Mouse (Mus musculus) right cerebral cortex, postnatal 10 days (tissue): Measurements from ENCODE around the gene Sqstm1.
A peak's percentile ranks its signal among the peaks of the same experiment; 100 is the strongest.

Source experiments
- DNase-seq, 2 experiments: peaks; one replicate each; pipeline ENCODE4 v3.0.0; 2021; ENCODE audit warnings: low spot score in 2 of 2

Sqstm1 gene

DNA sequence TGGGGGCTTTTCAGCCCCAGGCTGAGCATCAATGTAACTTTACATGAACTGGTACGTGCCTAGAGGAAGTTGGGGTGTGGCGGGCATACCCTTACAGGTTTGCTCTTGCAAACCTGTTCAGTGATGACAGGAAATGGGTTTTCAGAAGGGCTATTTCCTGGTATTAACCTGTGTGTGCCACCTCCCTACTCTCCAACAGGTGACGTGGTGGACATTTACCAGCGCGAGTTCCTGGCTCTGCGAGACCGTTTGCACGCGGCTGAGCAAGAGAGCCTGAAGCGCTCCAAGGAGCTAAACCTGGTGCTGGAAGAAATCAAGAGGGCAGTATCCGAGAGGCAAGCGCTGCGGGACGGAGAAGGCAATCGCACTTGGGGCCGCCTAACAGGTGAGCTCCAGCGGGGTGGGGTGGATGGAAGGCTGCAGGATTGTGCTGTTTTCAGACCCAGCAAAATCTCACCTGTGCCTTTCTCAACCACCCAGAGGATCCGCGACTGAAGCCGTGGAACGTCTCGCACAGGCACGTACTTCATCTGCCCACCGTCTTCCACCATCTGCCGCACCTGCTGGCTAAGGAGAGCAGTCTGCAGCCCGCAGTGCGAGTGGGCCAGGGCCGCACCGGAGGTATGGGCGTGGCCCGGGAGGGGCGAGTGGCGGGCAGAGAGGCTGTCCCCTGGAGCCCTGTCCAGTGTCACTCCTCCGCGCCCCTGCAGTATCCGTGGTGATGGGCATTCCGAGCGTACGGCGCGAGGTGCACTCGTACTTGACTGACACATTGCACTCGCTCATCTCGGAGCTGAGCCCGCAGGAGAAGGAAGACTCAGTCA is 20.1 kb upstream of the Sqstm1 start:
- peak in 1 of 2 experiments; percentile 45 for DNase-seq

DNA sequence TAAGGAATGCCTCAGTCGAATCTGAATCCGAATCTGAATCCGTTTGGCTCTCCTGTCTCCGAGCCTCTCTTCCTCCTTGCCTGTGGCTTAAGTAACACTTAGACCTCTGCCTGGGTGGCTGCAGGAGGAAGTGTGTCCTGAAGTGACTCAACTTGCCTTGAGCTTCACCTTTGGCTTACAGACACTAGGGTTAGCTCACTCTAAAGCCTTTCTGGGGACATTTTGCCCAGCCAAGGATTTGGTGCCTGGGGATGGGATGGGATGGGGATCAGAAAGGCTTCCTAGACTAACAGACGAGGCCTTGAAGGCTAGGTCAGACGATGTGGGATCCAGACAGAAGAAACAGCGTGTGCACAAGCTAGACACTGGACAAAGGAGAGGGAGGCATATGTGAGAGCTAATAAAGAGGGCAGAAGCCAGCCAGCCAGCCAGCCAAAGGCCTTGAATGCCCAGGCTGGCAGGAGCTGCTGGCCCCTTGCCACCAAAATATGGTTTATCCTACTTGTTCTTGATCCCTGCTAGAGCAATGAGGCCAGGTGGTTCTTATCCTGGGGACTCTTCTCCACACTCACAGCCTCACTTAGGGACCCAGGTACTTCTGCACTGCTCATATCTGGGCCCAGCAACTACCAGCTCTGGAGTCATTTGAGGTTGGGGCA is 18.8 kb upstream of the Sqstm1 start:
- peak in 1 of 2 experiments; percentile 39 for DNase-seq

DNA sequence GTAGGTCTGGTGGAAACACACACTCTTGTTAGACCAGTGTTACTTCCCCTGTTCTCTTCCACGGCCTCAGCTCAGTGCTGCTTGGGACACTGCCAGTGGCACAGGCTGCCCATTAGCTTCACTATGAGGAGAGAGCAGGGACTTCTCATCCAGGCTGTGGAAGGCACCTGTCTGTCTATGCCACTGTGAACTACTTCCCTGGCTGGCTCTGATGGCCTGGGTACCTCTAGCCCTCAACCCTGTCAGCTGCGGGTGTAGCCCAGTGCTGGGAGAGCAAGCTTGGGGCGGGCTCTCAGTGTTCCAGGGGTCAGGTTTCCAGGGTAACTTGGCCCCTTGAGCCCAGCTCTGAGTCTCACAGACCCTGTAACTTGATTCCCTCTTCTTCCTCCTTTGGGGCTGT is 18.1 kb upstream of the Sqstm1 start:
- DNase-seq, result peak in 1 of 2 experiments; percentile 43

DNA sequence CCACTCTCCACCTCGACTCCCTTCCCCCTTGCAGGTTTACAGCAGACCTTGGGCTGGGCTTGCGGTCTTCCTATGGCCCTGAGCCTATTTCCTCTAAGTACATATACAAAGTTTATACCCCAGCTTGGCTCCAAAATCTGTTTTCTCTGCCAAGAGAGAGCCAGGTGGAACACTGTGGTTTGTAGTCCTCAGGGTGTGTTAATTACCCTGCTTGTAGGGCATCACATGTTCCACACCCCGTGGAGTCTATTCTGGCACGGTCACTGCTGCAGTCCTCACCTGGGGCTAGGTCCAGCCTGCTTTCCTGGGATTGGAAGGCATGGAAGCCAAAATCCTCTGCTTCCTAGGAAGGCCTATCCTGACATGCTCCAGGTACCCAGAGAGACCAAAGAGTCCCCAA is 17.1 kb upstream of the Sqstm1 start:
- no peak for DNase-seq

DNA sequence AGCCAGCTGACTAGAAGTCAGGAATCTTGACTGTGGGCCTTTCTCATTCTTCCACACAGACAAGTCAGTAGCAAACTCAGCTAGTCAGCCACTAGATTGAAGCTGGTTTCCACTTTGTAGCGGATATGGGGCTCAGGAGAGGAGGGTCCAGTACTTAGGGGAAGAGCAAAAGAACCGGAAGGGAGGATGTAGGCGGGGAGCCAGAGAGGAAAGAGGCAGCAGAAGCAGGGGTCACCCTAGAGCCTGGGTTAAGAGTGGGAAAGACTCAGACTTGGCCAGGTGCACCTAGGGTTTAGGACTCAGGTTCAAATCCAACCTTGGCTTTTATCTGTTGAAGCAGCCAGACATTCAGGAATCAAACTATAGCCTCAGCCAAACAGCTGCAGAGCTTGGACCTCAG is 16.6 kb upstream of the Sqstm1 start:
- DNase-seq, result peak in 1 of 2 experiments; percentile 32

DNA sequence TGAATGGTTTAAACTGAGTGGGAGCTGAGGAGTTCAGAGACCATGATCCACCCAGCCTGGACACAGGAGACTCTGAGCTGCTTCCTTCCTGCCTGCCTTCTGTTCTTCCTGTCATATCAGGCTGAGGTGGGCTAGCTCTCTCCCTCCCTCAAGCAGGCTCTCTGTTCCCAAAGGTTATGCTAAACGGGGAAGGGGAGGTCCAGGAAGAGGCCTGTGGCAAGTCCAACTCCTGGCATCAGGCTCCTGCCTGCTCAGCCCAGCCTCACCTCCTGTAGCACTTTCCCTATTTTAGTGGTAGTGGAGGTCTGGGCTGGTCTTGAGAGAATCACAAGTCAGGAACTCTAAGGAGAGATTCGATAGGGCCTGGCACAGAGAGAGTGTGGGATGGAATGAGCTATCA is 15.8 kb upstream of the Sqstm1 start:
- DNase-seq, result no peak

DNA sequence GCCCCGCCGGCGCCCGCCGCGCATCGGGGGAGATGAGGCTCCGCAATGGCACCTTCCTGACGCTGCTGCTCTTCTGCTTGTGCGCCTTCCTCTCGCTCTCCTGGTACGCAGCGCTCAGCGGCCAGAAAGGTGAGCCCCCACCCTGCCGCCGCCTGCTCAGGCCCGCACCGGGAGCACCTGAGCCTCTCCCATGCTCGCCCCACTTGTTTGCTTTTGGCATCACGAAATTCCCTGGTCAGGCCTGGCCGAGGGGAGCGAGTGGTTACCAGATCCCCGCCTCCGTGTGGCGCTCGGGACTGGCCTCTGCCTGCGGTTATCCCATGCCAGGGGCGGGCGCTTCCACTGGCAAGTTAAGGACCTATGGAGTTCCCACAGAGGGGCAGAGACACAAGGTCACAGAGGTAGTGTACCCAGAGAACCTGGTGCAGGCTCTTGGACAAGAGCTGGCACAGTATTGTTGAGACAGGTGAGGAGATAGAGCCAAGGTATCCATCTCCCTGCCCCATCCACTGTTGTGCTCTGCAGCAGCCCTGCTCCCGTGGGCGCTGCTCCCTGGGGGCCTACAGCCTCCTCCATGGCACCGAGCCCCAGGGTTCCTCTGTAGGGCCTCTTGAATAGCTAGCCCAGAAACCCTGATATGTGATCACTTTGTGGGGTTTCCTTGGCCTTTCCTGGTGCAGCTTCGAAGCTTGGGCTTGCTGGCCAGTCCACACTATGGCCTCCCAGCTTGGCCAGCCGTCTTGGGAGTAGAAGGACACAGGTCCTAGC is 15.2 kb upstream of the Sqstm1 start:
- DNase-seq, result peak in 1 of 2 experiments; percentile 68

DNA sequence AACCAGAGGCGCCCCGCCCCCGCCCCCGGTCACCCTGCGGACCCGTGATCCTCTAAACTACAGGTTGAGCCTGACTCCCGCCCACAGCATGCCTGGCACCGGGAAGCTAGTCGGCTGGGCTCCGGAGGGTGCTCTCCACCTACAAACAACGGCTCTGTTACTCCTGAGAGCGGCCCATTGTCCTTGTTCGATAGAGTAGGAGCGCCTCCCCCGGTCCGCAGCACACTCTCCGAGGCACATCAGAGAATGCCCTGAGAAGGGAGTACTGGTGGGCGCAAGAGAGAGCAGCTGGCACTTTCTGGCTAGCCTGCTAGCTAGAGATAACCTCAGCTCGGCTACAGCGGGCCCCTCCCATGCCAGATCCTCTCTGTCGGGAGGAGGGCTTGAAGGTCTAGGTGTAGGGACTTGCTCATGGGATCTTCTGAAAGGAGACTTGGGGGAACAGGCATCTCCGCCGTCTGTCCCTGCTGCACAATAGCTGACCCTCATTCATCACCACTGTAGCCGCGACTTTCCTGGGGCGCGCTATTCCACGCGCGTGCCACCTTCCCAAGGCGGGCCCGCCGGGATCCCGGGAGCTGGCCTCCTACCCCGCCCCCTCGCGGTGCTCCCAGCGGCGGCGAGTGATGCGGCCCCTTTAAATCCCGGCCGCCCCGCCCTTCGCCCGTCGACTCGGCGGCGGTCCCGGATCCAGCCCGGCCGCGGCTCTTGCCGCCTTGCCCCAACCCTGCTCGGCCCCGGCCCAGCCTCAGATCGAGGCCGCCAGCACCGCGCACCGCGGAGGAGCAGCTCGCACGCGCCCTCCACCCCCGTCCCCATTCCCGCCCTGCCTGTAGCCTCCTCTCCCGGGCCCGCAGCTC is 14.3 kb upstream of the Sqstm1 start:
- DNase-seq, result peak; percentile 88 to 90

DNA sequence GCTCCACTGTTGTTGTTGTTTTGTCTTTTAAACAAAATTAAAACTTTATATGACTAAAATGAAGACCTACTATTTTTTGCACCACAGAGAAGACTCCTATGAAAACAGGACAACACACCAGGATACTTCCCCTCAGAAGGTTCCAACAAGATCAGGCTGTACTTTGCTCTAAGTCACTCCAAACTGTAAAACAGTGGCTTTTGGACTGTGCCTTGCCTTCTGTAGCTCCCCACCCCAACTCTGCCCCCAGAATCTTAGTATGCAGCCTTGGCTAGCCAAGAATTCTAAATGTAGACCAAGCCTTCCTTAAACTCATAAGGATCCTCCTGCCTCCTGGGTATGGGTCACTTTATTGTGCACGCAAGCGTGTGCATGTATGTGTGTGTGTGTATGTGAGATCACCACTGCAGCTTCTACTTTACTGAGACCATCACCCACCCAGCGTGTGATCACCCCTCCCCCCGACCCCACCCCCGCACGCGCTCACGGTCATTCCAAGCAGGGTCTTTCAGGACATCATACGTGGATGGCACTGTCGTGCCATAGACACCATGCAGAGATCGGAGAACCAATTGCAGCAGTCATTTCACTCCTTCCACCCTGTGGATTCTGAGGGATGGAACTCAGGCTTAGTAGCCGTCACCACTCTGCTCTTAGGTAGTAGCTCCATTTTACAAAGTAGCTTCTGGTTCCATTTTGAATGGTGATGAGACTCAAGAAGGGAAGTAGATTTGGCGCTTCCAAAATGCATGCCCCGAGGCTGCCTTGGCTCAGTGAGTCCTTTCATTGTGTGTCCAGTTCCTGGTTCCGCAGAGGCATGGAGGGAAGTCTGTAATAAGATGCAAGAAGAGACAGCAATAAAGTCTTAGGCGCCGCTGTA is 13.4 kb upstream of the Sqstm1 start:
- DNase-seq, result no peak

DNA sequence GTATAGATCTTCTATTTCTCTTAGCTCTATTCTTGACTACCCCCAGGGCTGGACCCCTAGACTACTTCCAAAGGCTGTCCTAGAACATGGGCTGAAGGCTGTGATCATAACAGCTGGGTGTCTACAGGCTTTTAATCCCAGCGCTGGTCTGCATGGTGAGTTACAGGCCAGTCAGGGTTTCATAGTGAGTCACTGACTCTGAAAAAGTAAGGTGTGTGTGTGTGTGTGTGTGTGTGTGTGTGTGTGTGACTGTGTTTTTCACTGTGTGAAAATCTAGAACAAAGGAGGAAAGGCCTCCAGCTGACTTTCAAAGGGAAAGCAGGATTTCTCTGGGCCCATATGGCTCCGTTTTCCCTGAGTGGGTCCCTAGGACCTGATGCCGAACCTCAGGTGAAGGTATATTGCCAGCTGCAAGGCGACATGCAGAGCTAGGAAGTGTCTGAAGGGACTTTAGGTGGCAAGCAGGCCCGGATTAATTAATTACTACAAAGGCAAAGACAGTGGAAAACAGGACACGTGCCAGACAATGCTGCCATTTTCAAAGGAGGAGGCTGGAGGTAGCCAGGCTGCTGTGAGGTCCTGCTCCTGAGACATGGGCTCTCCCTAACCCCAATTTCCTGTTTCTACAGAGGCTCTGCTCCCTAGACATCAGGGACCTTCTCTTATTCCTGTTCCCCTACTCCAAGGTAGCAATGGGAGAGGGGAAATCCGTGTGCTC is 12.1 kb upstream of the Sqstm1 start:
- DNase-seq, result no peak

DNA sequence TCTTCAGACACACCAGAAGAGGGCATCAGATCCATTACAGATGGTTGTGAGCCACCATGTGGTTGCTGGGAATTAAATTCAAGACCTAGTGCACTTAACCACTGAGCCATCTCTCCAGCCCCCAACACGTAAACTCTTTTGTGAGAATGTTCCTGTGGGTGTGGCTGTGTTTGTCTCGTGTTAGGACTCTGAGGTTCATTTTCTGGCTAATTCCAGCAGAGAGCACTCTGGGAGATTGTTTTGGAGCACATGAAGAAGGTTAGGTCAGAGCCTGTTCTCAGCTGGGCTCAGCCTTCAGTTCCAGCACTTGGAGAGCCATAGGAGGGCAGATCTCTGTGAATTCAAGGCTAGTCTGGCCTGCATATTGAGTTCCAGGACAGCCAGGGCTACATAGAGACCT is 9.2 kb upstream of the Sqstm1 start:
- DNase-seq, result no peak

DNA sequence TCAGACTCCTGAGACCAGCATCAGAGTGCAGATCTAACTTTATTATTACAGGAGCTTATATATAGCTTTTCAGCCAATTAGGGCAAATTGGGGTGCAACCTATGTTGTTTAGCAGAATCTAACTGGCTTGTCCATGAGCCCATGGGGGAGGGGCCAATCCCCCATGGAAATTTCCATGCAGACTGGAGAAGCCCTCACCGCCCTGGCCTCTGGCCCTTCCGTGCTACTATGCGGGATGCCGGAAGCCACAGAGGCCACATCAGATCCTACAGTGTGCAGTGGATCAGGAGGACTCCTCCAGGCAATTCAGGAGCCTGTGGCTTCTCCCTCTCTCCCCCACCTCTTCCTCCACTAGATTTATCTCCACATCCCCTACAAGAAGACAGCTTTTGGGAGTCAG is 7.2 kb upstream of the Sqstm1 start:
- no peak for DNase-seq

DNA sequence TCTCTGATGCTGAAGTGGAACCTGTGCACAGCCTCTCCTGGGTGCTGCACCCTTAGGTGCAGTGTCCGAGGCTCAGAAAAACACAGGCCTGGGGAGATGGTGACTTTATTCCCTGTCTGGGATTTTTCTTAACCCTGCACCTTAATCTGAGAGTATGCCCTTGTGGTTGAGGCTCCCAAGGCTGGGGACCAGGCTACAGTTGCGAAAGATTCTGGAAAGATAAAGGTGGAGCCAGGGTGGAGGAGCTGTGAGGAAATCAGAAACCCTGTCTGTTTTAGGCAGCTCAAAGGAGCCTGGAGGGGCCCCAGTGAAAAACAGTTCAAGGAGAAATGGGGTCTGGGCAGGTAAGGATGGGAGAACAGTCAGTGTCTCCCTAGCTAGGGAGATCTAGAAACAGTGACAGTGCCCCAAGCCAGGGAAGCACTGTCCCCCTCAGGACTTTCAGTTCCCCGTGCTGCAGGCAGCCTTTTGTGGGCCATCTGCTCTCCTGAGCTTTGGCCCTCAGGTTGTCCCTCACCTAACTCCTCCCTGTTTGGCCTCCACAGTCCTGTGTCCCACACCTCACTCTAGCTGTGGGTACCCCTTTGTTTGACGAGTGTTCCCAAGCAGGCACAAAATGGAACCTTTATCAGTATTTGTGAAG is 6.2 kb upstream of the Sqstm1 start:
- DNase-seq, result no peak

DNA sequence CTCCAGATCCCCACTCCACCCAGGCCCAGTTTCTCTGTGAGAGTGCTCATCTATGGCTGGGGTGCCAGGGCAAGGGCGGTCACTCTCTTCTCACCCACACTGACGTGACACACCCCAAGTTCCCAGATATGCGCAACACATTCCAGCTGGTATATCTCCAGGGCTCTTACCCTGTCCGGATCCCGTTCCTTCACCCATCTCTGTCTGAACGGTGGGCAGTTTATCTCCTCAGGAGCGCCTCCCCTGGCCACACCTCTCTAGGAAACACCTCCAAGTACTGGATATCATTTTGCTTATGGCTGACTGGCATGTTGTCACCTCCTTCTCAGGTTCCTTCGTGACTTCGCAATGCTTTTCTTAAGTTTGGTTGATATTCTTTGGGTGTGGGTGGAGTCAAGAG is 5.0 kb upstream of the Sqstm1 start:
- DNase-seq, result no peak

DNA sequence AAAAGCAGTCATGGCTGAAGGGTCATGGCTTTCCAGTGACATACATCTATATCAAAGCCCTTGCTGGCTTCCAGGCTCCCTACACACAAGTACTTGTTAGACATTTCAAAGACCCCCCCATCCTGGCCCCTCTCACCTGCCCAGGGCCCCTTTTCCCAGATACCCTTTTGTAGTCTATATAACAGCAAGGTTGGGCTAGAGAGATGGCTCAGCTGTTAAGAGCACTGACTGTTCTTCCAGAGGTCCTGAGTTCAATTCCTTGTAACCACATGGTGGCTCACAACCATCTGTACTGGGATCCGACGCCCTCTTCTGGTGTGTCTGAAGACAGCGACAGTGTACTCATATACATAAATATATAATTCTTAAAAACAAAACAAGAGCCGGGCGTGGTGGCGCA is 4.0 kb upstream of the Sqstm1 start:
- no peak for DNase-seq

DNA sequence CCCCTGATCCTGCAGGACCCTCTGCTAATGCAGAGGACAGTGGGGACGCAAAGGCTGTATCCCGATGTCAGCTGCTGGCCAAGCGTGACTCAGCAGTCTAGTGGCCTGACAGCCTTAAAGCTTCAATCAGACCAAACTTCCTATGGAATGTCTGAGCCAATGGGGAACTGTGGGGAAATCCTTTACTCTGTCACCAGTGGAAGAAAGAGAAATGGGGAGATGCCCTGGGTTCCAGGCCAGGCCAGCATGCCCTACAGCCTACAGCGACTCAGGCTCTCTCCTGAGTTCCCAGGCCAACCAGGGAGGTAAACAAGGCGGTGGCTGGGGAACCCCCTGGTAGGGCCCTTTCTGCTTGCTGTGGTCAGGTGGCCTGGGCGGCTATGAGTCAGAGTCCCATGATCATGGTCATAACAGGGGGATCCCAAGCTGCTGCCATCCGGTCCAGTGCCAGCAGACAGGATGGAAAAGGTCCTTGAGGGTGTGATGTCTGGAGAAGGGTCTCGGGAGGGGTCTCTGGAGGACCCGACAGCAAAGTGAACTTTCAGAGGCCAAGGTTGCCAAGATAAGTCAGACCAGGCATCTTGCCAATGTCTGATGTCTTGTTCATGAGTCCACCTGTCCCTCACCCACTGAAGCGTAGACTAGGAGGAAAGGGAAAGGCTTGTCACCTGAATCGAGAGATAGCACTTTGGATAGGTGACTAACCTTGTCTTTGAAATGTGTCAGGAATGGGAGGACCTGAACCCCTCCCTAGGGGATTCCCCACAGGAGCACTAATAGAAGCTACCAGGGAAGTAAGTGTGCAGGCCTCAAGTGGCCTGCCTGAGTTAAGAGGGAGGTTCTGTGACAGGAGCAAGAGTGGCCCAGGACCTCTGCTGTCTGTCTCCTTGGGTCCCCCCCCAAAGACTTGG is 2.5 kb upstream of the Sqstm1 start:
- no peak for DNase-seq

DNA sequence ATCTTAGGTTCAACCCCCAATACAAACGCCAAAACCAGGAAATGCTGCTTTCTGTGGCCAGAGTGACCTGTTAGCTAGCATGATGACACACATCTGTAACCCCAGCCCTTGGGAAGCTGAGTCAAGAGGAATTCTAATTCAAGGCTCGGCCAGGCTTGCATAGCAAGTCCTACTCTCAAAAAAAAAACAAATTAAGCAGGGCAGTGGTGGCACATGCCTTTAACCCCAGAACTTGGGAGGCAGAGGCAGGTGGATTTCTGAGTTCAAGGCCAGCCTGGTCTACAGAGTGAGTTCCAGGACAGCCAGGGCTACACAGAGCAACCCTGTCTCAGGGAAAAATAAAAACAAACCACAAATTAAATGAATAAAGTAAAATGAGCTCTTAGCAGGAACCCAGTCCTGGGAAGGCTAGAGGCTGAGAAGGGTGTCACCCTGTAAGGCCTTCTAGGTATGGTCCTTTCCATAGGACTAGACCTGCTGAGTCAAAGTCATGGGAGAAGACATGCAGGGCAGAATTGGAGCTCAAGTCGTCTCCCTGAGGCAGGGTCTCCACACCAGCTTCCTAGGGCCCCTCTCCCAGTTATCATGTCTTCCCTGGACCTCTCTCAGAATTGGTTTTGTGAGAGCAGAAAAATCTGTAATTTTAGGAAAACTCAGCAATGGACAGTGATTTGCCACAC is 1.6 kb upstream of the Sqstm1 start:
- peak in 1 of 2 experiments; percentile 30 for DNase-seq
